Mouse (Mus musculus): ENCODE results near the gene Fas. TPM values are rescaled to one million over a fixed set of nuclear protein-coding genes. Genes with fewer than 3 reads are reported as not detected.

The Fas gene
- total and polyA plus RNA-seq, 3 experiments = 20.8 to 54.1 (median 38.3) TPM

- peaks cover 43 to 95% of the 10 kb centered on the region in 2 experiments for H3K4me1 ChIP-seq (ENCODE audit: control insufficient read depth in 1 of 2, insufficient read depth in 2 of 2)
- peak overlapping the region; percentile 37 for H3K9ac ChIP-seq (ENCODE audit: insufficient read depth, low read depth)
- H3K9me3 ChIP-seq (replicated peaks; ENCODE audit: low read length) = no peaks in the 10 kb centered on the region
- H3K4me3 ChIP-seq (replicated peaks in 1 of 3; ENCODE audit: low read depth in 2 of 3, low read length in 2 of 3, poor library complexity in 1 of 3) = no peak overlapping the region
- peaks cover 14 to 40% of the 10 kb centered on the region in 2 experiments for H3K36me3 ChIP-seq (replicated peaks in 1 of 2; ENCODE audit: control insufficient read depth in 1 of 2, insufficient read depth in 1 of 2, low read length in 1 of 2)
- dilution Hi-C loops (cut with MboI; ENCODE audit: extremely low pct_ligation_motif_present, extremely low pct_unique_long_range_greater_than_20kb, low sequenced_read_pairs) (no loop called here), in situ Hi-C loops (cut with MboI; ENCODE audit: low pct_ligation_motif_present, low pct_unique_long_range_greater_than_20kb, low sequenced_read_pairs) (no loop called here)
- peak overlapping the region; percentile 81 for H3K4me2 ChIP-seq (ENCODE audit: insufficient read depth, low read depth, poor library complexity, severe bottlenecking)
- no peaks in the 10 kb centered on the region for H3K27me3 ChIP-seq (replicated peaks)
- H3K27ac ChIP-seq (ENCODE audit: insufficient read depth, low read depth) = peak overlapping the region; percentile 24; the same call in 1 of the 2 replicates
- DNase-seq (ENCODE audit: extremely low read depth) = no peak
- TF ChIP-seq CTCF (conservative IDR thresholded peaks at IDR 0.05 in 1 of 2, IDR thresholded peaks at IDR 0.05 in 1 of 2; ENCODE audit: low read depth in 2 of 2, low read length in 2 of 2) (no peak), JUND (conservative IDR thresholded peaks at IDR 0.05; ENCODE audit: low read depth, low read length) (no peak), ZKSCAN1 (IDR thresholded peaks at IDR 0.05; ENCODE audit: borderline replicate concordance, low read depth, low read length) (no peak), CHD1 (IDR thresholded peaks at IDR 0.05; ENCODE audit: low read depth, low read length) (no peak), UBTF (IDR thresholded peaks at IDR 0.05; ENCODE audit: low read depth, low read length) (no peak), HCFC1 (IDR thresholded peaks at IDR 0.05; ENCODE audit: low read depth, low read length) (no peak), GABPA (IDR thresholded peaks at IDR 0.05; ENCODE audit: insufficient replicate concordance, low read depth, low read length) (no peak), USF2 (conservative IDR thresholded peaks at IDR 0.05; ENCODE audit: low read depth, low read length) (no peak), ZC3H11A (IDR thresholded peaks at IDR 0.05; ENCODE audit: low read depth, low read length) (no peak), ZNF384 (IDR thresholded peaks at IDR 0.05; ENCODE audit: low read depth, low read length) (no peak), TCF12 (IDR thresholded peaks at IDR 0.05; ENCODE audit: low read depth, low read length) (no peak)
- H3K79me2 ChIP-seq (replicated peaks; ENCODE audit: control insufficient read depth, extremely low read depth, insufficient read depth, poor library complexity, severe bottlenecking) = peaks cover 45% of the 10 kb centered on the region
Observed at GRCm38 (mm10) chr19:34299229-34299628, 8.8 kb downstream of the Fas start.

DNA sequence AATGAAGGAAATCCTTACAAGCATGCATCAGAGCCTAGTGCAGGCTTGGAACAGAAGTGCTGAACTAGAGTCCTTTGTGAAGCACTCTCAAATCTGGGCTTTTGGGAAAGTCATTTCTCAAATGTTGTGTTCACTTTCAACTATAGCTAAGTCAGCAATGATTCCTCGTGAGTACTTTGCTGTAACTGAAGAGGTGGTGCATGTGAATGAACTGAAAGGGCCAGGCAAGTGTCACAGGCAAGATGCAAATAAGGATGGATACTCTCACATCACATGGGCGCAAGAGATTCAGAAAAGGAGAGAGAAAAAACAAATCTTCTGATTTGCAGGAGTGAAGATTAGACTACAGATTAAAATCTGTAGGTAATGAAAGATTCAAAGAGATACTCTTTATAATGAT, 10.0 kb downstream of the Fas start:
- H3K27ac ChIP-seq (ENCODE audit: insufficient read depth, low read depth) = no peak overlapping the region; the same call in 1 of the 2 replicates
- H3K79me2 ChIP-seq (replicated peaks; ENCODE audit: control insufficient read depth, extremely low read depth, insufficient read depth, poor library complexity, severe bottlenecking) = peaks cover 43% of the 10 kb centered on the region
- peaks cover 18 to 48% of the 10 kb centered on the region in 2 experiments for H3K36me3 ChIP-seq (replicated peaks in 1 of 2; ENCODE audit: control insufficient read depth in 1 of 2, insufficient read depth in 1 of 2, low read length in 1 of 2)
- H3K4me1 ChIP-seq (ENCODE audit: control insufficient read depth in 1 of 2, insufficient read depth in 2 of 2) = peaks cover 45 to 95% of the 10 kb centered on the region in 2 experiments
- peak; percentile 54 for TF ChIP-seq ETS1 (conservative IDR thresholded peaks at IDR 0.05; ENCODE audit: low read depth, low read length)
- no peak for TF ChIP-seq CTCF (conservative IDR thresholded peaks at IDR 0.05 in 1 of 2, IDR thresholded peaks at IDR 0.05 in 1 of 2; ENCODE audit: low read depth in 2 of 2, low read length in 2 of 2)
- TF ChIP-seq MEF2A (IDR thresholded peaks at IDR 0.05; ENCODE audit: borderline replicate concordance, low read depth, low read length) = no peak
- no peak for TF ChIP-seq ZKSCAN1 (IDR thresholded peaks at IDR 0.05; ENCODE audit: borderline replicate concordance, low read depth, low read length)
- TF ChIP-seq BHLHE40 (IDR thresholded peaks at IDR 0.05; ENCODE audit: low read depth, low read length) = peak; percentile 79
- 0 out of 2 replicates have a peak, but pooled peaks have one; percentile 41 for TF ChIP-seq MAX (IDR thresholded peaks at IDR 0.05; ENCODE audit: low read length)
- peak; percentile 53; the same call in 1 of the 2 replicates for TF ChIP-seq IRF4 (IDR thresholded peaks at IDR 0.05; ENCODE audit: low read depth, low read length)
- no peak for TF ChIP-seq USF2 (conservative IDR thresholded peaks at IDR 0.05; ENCODE audit: low read depth, low read length)
- peak; percentile 57; the same call in 1 of the 2 replicates for TF ChIP-seq MAFK (IDR thresholded peaks at IDR 0.05; ENCODE audit: insufficient replicate concordance, low read length)
- TF ChIP-seq RAD21 (IDR thresholded peaks at IDR 0.05; ENCODE audit: low read depth, low read length) = no peak
- TF ChIP-seq SIN3A (IDR thresholded peaks at IDR 0.05; ENCODE audit: low read length) = 0 out of 2 replicates have a peak, but pooled peaks have one; percentile 34
- H3K27me3 ChIP-seq (replicated peaks) = no peaks in the 10 kb centered on the region
- no peak overlapping the region for H3K9ac ChIP-seq (ENCODE audit: insufficient read depth, low read depth)
- no peak overlapping the region for H3K4me3 ChIP-seq (replicated peaks in 1 of 3; ENCODE audit: low read depth in 2 of 3, low read length in 2 of 3, poor library complexity in 1 of 3)
- in situ Hi-C loops (cut with MboI; ENCODE audit: low pct_ligation_motif_present, low pct_unique_long_range_greater_than_20kb, low sequenced_read_pairs) (no loop called here), dilution Hi-C loops (cut with MboI; ENCODE audit: extremely low pct_ligation_motif_present, extremely low pct_unique_long_range_greater_than_20kb, low sequenced_read_pairs) (no loop called here)
- no peaks in the 10 kb centered on the region for H3K9me3 ChIP-seq (replicated peaks; ENCODE audit: low read length)
- no peak for DNase-seq (ENCODE audit: extremely low read depth)
- H3K4me2 ChIP-seq (ENCODE audit: insufficient read depth, low read depth, poor library complexity, severe bottlenecking) = no peak overlapping the region
